Mouse (Mus musculus): ENCODE measurements around the gene Adora1.

Adora1 gene

GRCm38 (mm10) chr1:134192024-134192423 lies 43.2 kb downstream of the Adora1 start:
- Histone ChIP-seq H3K4me3 (replicated peaks; ENCODE audit: low read length) (no peak overlapping the region), H3K27me3 (ENCODE audit: insufficient read depth, low read length) (peaks cover 24% of the 10 kb centered on the region), H3K4me1 (replicated peaks; ENCODE audit: low read depth, low read length) (peaks cover 88% of the 10 kb centered on the region), H3K36me3 (ENCODE audit: insufficient read depth, low read length) (no peaks in the 10 kb centered on the region), H3K9me3 (ENCODE audit: low read length) (no peaks in the 10 kb centered on the region)
- TF ChIP-seq POU5F1 (IDR thresholded peaks at IDR 0.05; ENCODE audit: borderline replicate concordance, low read length) (no peak), CTCF (conservative IDR thresholded peaks at IDR 0.05; ENCODE audit: low read length) (no peak), NANOG (IDR thresholded peaks at IDR 0.05; ENCODE audit: borderline replicate concordance, low read length) (no peak)

GRCm38 (mm10) chr1:134191192-134191591 lies 44.0 kb downstream of the Adora1 start:
- Histone ChIP-seq H3K4me1 (replicated peaks; ENCODE audit: low read depth, low read length) (peaks cover 83% of the 10 kb centered on the region), H3K36me3 (ENCODE audit: insufficient read depth, low read length) (no peaks in the 10 kb centered on the region), H3K9me3 (ENCODE audit: low read length) (no peaks in the 10 kb centered on the region), H3K4me3 (replicated peaks; ENCODE audit: low read length) (no peak overlapping the region), H3K27me3 (ENCODE audit: insufficient read depth, low read length) (peaks cover 21% of the 10 kb centered on the region)
- TF ChIP-seq POU5F1 (IDR thresholded peaks at IDR 0.05; ENCODE audit: borderline replicate concordance, low read length) (no peak), CTCF (conservative IDR thresholded peaks at IDR 0.05; ENCODE audit: low read length) (no peak), NANOG (IDR thresholded peaks at IDR 0.05; ENCODE audit: borderline replicate concordance, low read length) (no peak)

- Histone ChIP-seq H3K4me1 (replicated peaks; ENCODE audit: low read depth, low read length) (peaks cover 71% of the 10 kb centered on the region), H3K4me3 (replicated peaks; ENCODE audit: low read length) (peak overlapping the region; percentile 66), H3K27me3 (ENCODE audit: insufficient read depth, low read length) (peaks cover 21% of the 10 kb centered on the region), H3K9me3 (ENCODE audit: low read length) (no peaks in the 10 kb centered on the region), H3K36me3 (ENCODE audit: insufficient read depth, low read length) (no peaks in the 10 kb centered on the region)
- TF ChIP-seq NANOG (IDR thresholded peaks at IDR 0.05; ENCODE audit: borderline replicate concordance, low read length) (no peak), CTCF (conservative IDR thresholded peaks at IDR 0.05; ENCODE audit: low read length) (no peak)
These were observed 46.1 kb downstream of the Adora1 start for GRCm38 (mm10) chr1:134188989-134189729.

GRCm38 (mm10) chr1:134188217-134188616 lies 47.0 kb downstream of the Adora1 start:
- peaks cover 19% of the 10 kb centered on the region for H3K27me3 ChIP-seq (ENCODE audit: insufficient read depth, low read length)
- peak overlapping the region; percentile 66 for H3K4me3 ChIP-seq (replicated peaks; ENCODE audit: low read length)
- H3K9me3 ChIP-seq (ENCODE audit: low read length), result no peaks in the 10 kb centered on the region
- H3K36me3 ChIP-seq (ENCODE audit: insufficient read depth, low read length), result no peaks in the 10 kb centered on the region
- TF ChIP-seq POU5F1 (IDR thresholded peaks at IDR 0.05; ENCODE audit: borderline replicate concordance, low read length), result no peak
- TF ChIP-seq CTCF (conservative IDR thresholded peaks at IDR 0.05; ENCODE audit: low read length), result no peak
- no peak for TF ChIP-seq NANOG (IDR thresholded peaks at IDR 0.05; ENCODE audit: borderline replicate concordance, low read length)
- H3K4me1 ChIP-seq (replicated peaks; ENCODE audit: low read depth, low read length), result peaks cover 62% of the 10 kb centered on the region

GRCm38 (mm10) chr1:134184089-134184488 lies 51.1 kb downstream of the Adora1 start:
- no peak for TF ChIP-seq NANOG (IDR thresholded peaks at IDR 0.05; ENCODE audit: borderline replicate concordance, low read length)
- no peak for TF ChIP-seq POU5F1 (IDR thresholded peaks at IDR 0.05; ENCODE audit: borderline replicate concordance, low read length)
- TF ChIP-seq CTCF (conservative IDR thresholded peaks at IDR 0.05; ENCODE audit: low read length), result no peak

GRCm38 (mm10) chr1:134182025-134182424 lies 53.2 kb downstream of the Adora1 start, which contains the start of gene Chil1:
TSS of gene Chil1 (plus strand) at chr1:134182176.
- H3K4me1 ChIP-seq (replicated peaks; ENCODE audit: low read depth, low read length), result peaks cover 47% of the 10 kb centered on the region
- no peaks in the 10 kb centered on the region for H3K36me3 ChIP-seq (ENCODE audit: insufficient read depth, low read length)
- H3K4me3 ChIP-seq (replicated peaks; ENCODE audit: low read length), result 0 out of 2 replicates have a peak within 1 kb of the TSS, but pooled peaks have one; percentile 1
- no peaks in the 10 kb centered on the region for H3K9me3 ChIP-seq (ENCODE audit: low read length)
- TF ChIP-seq NANOG (IDR thresholded peaks at IDR 0.05; ENCODE audit: borderline replicate concordance, low read length) (no peak), CTCF (conservative IDR thresholded peaks at IDR 0.05; ENCODE audit: low read length) (no peak), POU5F1 (IDR thresholded peaks at IDR 0.05; ENCODE audit: borderline replicate concordance, low read length) (no peak)
- H3K27me3 ChIP-seq (ENCODE audit: insufficient read depth, low read length), result peaks cover 4% of the 10 kb centered on the region; the same call in 1 of the 2 replicates

More at GRCm38 (mm10) chr1:134184089-134184488, 51.1 kb downstream of the Adora1 start:
- peaks cover 2% of the 10 kb centered on the region; the same call in 1 of the 2 replicates for H3K27me3 ChIP-seq (ENCODE audit: insufficient read depth, low read length)
- H3K36me3 ChIP-seq (ENCODE audit: insufficient read depth, low read length), result no peaks in the 10 kb centered on the region
- H3K4me3 ChIP-seq (replicated peaks; ENCODE audit: low read length), result no peak overlapping the region
- peaks cover 45% of the 10 kb centered on the region for H3K4me1 ChIP-seq (replicated peaks; ENCODE audit: low read depth, low read length)
- H3K9me3 ChIP-seq (ENCODE audit: low read length), result no peaks in the 10 kb centered on the region

GRCm38 (mm10) chr1:134177976-134178375 lies 57.3 kb downstream of the Adora1 start:
- TF ChIP-seq NANOG (IDR thresholded peaks at IDR 0.05; ENCODE audit: borderline replicate concordance, low read length) (no peak), CTCF (conservative IDR thresholded peaks at IDR 0.05; ENCODE audit: low read length) (no peak), POU5F1 (IDR thresholded peaks at IDR 0.05; ENCODE audit: borderline replicate concordance, low read length) (no peak)
- no peak overlapping the region for H3K4me3 ChIP-seq (replicated peaks; ENCODE audit: low read length)
- peaks cover 49% of the 10 kb centered on the region for H3K4me1 ChIP-seq (replicated peaks; ENCODE audit: low read depth, low read length)

GRCm38 (mm10) chr1:134173081-134173480 lies 62.1 kb downstream of the Adora1 start:
- peaks cover 23% of the 10 kb centered on the region for H3K4me1 ChIP-seq (replicated peaks; ENCODE audit: low read depth, low read length)
- H3K27me3 ChIP-seq (ENCODE audit: insufficient read depth, low read length), result peaks cover 8% of the 10 kb centered on the region; the same call in 1 of the 2 replicates
- H3K4me3 ChIP-seq (replicated peaks; ENCODE audit: low read length), result no peak overlapping the region
- no peaks in the 10 kb centered on the region for H3K36me3 ChIP-seq (ENCODE audit: insufficient read depth, low read length)
- TF ChIP-seq NANOG (IDR thresholded peaks at IDR 0.05; ENCODE audit: borderline replicate concordance, low read length) (no peak), POU5F1 (IDR thresholded peaks at IDR 0.05; ENCODE audit: borderline replicate concordance, low read length) (no peak), CTCF (conservative IDR thresholded peaks at IDR 0.05; ENCODE audit: low read length) (no peak)
- H3K9me3 ChIP-seq (ENCODE audit: low read length), result peaks cover 15% of the 10 kb centered on the region

More at GRCm38 (mm10) chr1:134177976-134178375, 57.3 kb downstream of the Adora1 start:
- Histone ChIP-seq H3K27me3 (ENCODE audit: insufficient read depth, low read length) (peaks cover 6% of the 10 kb centered on the region; the same call in 1 of the 2 replicates), H3K9me3 (ENCODE audit: low read length) (no peaks in the 10 kb centered on the region), H3K36me3 (ENCODE audit: insufficient read depth, low read length) (no peaks in the 10 kb centered on the region)

Measured in E14TG2a.4 (cell line).